Mouse (Mus musculus) ES-E14 (cell line): ENCODE measurements at regions not wholly inside any gene's neighbourhood (a gene's known extent, or its start where the extent isn't known, plus 50 kb on each side); places are given as distances from the start of the nearest gene placed in this dataset.

ENCODE experiments used
- HCFC1 ChIP-seq: IDR thresholded peaks from 2 replicates; pipeline ENCODE4 v1.6.1; 2012; ENCODE audit warnings: low read length, inconsistent platforms, borderline replicate concordance; ENCODE audit not compliant: insufficient read depth
- MAFK ChIP-seq: IDR thresholded peaks from 2 replicates; pipeline ENCODE4 v1.6.1; 2014; ENCODE audit warnings: mild to moderate bottlenecking, low read depth, low read length, inconsistent platforms; ENCODE audit not compliant: insufficient read depth
- ZC3H11A ChIP-seq: IDR thresholded peaks from 2 replicates; pipeline ENCODE4 v1.6.1; 2012; ENCODE audit warnings: low read depth, mild to moderate bottlenecking, inconsistent platforms, low read length, borderline replicate concordance

DNA sequence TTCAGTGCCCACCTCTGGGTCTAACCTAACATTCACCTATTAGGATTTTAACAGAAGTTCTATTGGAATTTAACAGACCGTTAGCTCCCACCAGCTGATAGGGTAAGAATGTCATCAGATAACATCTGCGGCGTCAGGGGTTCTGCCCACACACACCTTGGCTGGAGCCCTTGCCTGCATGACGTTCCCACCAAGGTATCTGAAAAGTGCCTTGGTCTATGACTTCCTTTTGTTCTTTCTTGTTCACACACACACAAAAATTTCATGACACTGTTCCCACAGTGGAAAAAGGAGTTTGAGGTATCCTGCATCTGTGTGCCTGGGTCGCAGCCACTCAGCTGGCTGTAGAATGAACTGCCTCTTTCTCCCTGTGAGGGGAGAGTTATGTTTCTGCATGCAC lies 134.1 kb upstream of the Lef1 start:
- TF ChIP-seq MAFK: no peak
- TF ChIP-seq ZC3H11A: no peak
- TF ChIP-seq HCFC1: no peak
